Mouse (Mus musculus) macrophage (primary cell): ENCODE data around the gene Golga3. TPM values are rescaled to one million over a fixed set of nuclear protein-coding genes. Genes with fewer than 3 reads are reported as not detected.
A peak's percentile ranks its signal among the peaks of the same experiment; 100 is the strongest.

Source experiments
- H3K27ac ChIP-seq: fragments of 350-480 bp; formaldehyde crosslinking; 2 replicates; pipeline ENCODE4 v1.9.0; 2021
- H3K36me3 ChIP-seq: fragments of 350-480 bp; formaldehyde crosslinking; 2 replicates; pipeline ENCODE4 v1.9.0; 2021; ENCODE audit errors: inconsistent target
- H3K4me3 ChIP-seq: fragments of 350-480 bp; formaldehyde crosslinking; 2 replicates; pipeline ENCODE4 v1.9.0; 2021; ENCODE audit errors: inconsistent target
- H3K79me2 ChIP-seq: fragments of 350-480 bp; formaldehyde crosslinking; 2 replicates; pipeline ENCODE4 v1.9.0; 2021; ENCODE audit errors: inconsistent target
- WGBS: methylation state at CpG from one replicate; pipeline ENCODE4 v1.1.7; 2026; ENCODE audit warnings: inconsistent platforms; ENCODE audit not compliant: missing documents; 5-methylcytosine and 5-hydroxymethylcytosine counted together
- polyA plus RNA-seq: library from polyadenylated mRNA; stranded (reverse); fragments of 250-400 nt; gene quantifications from 3 replicates; pipeline ENCODE4 v1.2.4, GENCODE M21; 2018; ENCODE audit warnings: inconsistent platforms

The Golga3 gene
- polyA plus RNA-seq, 1 experiment from 2014 or later: 22.1 TPM

GRCm38 (mm10) chr5:110211312-110211711 lies 34.8 kb downstream of the Golga3 start:
- Histone ChIP-seq H3K36me3 (peaks cover 88% of the 10 kb centered on the region), H3K79me2 (no peaks in the 10 kb centered on the region), H3K4me3 (no peak overlapping the region), H3K27ac (peak overlapping the region; percentile 17)
- WGBS: 4% methylated on average over 2 of the region's 2 CpGs

- 100% methylated on average over 3 of the region's 3 CpGs for WGBS
These were observed 40.3 kb downstream of the Golga3 start for GRCm38 (mm10) chr5:110216780-110217179.

GRCm38 (mm10) chr5:110220331-110220730 lies 43.8 kb downstream of the Golga3 start:
- H3K27ac ChIP-seq: no peak overlapping the region
- WGBS: 95% methylated on average over 4 of the region's 4 CpGs
- peaks cover 94% of the 10 kb centered on the region for H3K36me3 ChIP-seq

More at GRCm38 (mm10) chr5:110216780-110217179, 40.3 kb downstream of the Golga3 start:
- Histone ChIP-seq H3K36me3 (peaks cover 100% of the 10 kb centered on the region), H3K79me2 (no peaks in the 10 kb centered on the region), H3K4me3 (no peak overlapping the region), H3K27ac (no peak overlapping the region)

GRCm38 (mm10) chr5:110222757-110223156 lies 46.3 kb downstream of the Golga3 start:
- Histone ChIP-seq H3K27ac (no peak overlapping the region), H3K79me2 (no peaks in the 10 kb centered on the region), H3K4me3 (no peak overlapping the region), H3K36me3 (peaks cover 86% of the 10 kb centered on the region)
- WGBS: 94% methylated on average over 6 of the region's 6 CpGs

More at GRCm38 (mm10) chr5:110220331-110220730, 43.8 kb downstream of the Golga3 start:
- no peaks in the 10 kb centered on the region for H3K79me2 ChIP-seq
- no peak overlapping the region for H3K4me3 ChIP-seq

- 88% methylated on average over 3 of the region's 3 CpGs for WGBS
- no peaks in the 10 kb centered on the region for H3K79me2 ChIP-seq
- H3K4me3 ChIP-seq: no peak overlapping the region
- H3K27ac ChIP-seq: no peak overlapping the region
- peaks cover 64% of the 10 kb centered on the region for H3K36me3 ChIP-seq
These were observed 48.6 kb downstream of the Golga3 start for GRCm38 (mm10) chr5:110225056-110225455.

GRCm38 (mm10) chr5:110227336-110227883 lies 50.9 kb downstream of the Golga3 start:
- H3K4me3 ChIP-seq: no peak overlapping the region
- no peak overlapping the region for H3K27ac ChIP-seq
- H3K36me3 ChIP-seq: peaks cover 40% of the 10 kb centered on the region
- no CpG with 5 or more reads among the region's 1 CpGs for WGBS
- peaks cover 9% of the 10 kb centered on the region; the same call in 1 of the 2 replicates for H3K79me2 ChIP-seq

GRCm38 (mm10) chr5:110230401-110230779 lies 53.9 kb downstream of the Golga3 start:
- peaks cover 39% of the 10 kb centered on the region for H3K79me2 ChIP-seq
- peaks cover 28% of the 10 kb centered on the region for H3K36me3 ChIP-seq
- WGBS: 6% methylated on average over 8 of the region's 8 CpGs
- H3K27ac ChIP-seq: peak overlapping the region; percentile 37; the same call in 1 of the 2 replicates
- H3K4me3 ChIP-seq: peak overlapping the region; percentile 72

- H3K4me3 ChIP-seq: peak within 1 kb of the TSS; percentile 72
- 2% methylated on average over 79 of the region's 81 CpGs for WGBS
- H3K36me3 ChIP-seq: peaks cover 28% of the 10 kb centered on the region
- peak within 1 kb of the TSS; percentile 46 for H3K27ac ChIP-seq
- H3K79me2 ChIP-seq: peaks cover 44% of the 10 kb centered on the region
These were observed 54.4 kb downstream of the Golga3 start, which contains the start of gene Ankle2 for GRCm38 (mm10) chr5:110230780-110231461. Gene Ankle2, plus strand, starts transcription at chr5:110231004.

- peak overlapping the region; percentile 46 for H3K27ac ChIP-seq
These were observed 55.1 kb downstream of the Golga3 start for GRCm38 (mm10) chr5:110231638-110232037.

GRCm38 (mm10) chr5:110232346-110232745 lies 55.8 kb downstream of the Golga3 start:
- H3K79me2 ChIP-seq: peaks cover 51% of the 10 kb centered on the region
- H3K36me3 ChIP-seq: peaks cover 30% of the 10 kb centered on the region
- peak overlapping the region; percentile 46 for H3K27ac ChIP-seq
- peak overlapping the region; percentile 72 for H3K4me3 ChIP-seq
- WGBS: 0% methylated on average over 6 of the region's 6 CpGs

More at GRCm38 (mm10) chr5:110231638-110232037, 55.1 kb downstream of the Golga3 start:
- Histone ChIP-seq H3K36me3 (peaks cover 30% of the 10 kb centered on the region), H3K4me3 (peak overlapping the region; percentile 72), H3K79me2 (peaks cover 51% of the 10 kb centered on the region)
- WGBS: 29% methylated on average over 13 of the region's 13 CpGs

GRCm38 (mm10) chr5:110244091-110244490 lies 67.6 kb downstream of the Golga3 start:
- Histone ChIP-seq H3K79me2 (no peaks in the 10 kb centered on the region; the same call in 1 of the 2 replicates), H3K36me3 (peaks cover 87% of the 10 kb centered on the region), H3K4me3 (no peak overlapping the region), H3K27ac (no peak overlapping the region)
- WGBS: 91% methylated on average over 2 of the region's 2 CpGs

- Histone ChIP-seq H3K27ac (no peak overlapping the region), H3K4me3 (no peak overlapping the region)
These were observed 90.4 kb downstream of the Golga3 start for GRCm38 (mm10) chr5:110266941-110267340.

GRCm38 (mm10) chr5:110269141-110270101 lies 92.9 kb downstream of the Golga3 start, which contains the start of gene Pgam5:
Gene Pgam5, minus strand, starts transcription at chr5:110269913.
- peak within 1 kb of the TSS; percentile 24; the same call in 1 of the 2 replicates for H3K27ac ChIP-seq
- WGBS: 3% methylated on average over 61 of the region's 66 CpGs
- H3K79me2 ChIP-seq: peaks cover 35% of the 10 kb centered on the region
- H3K36me3 ChIP-seq: peaks cover 12% of the 10 kb centered on the region; the same call in 1 of the 2 replicates
- peak within 1 kb of the TSS; percentile 91 for H3K4me3 ChIP-seq

More at GRCm38 (mm10) chr5:110266941-110267340, 90.4 kb downstream of the Golga3 start:
- peaks cover 13% of the 10 kb centered on the region; the same call in 1 of the 2 replicates for H3K36me3 ChIP-seq
- H3K79me2 ChIP-seq: peaks cover 35% of the 10 kb centered on the region
- 95% methylated on average over 4 of the region's 4 CpGs for WGBS

GRCm38 (mm10) chr5:110270242-110270641 lies 93.7 kb downstream of the Golga3 start:
- Histone ChIP-seq H3K36me3 (peaks cover 4% of the 10 kb centered on the region; the same call in 1 of the 2 replicates), H3K79me2 (peaks cover 35% of the 10 kb centered on the region), H3K4me3 (no peak overlapping the region), H3K27ac (no peak overlapping the region)
- WGBS: 100% methylated on average over 4 of the region's 6 CpGs
